In the genomic region with DNA sequence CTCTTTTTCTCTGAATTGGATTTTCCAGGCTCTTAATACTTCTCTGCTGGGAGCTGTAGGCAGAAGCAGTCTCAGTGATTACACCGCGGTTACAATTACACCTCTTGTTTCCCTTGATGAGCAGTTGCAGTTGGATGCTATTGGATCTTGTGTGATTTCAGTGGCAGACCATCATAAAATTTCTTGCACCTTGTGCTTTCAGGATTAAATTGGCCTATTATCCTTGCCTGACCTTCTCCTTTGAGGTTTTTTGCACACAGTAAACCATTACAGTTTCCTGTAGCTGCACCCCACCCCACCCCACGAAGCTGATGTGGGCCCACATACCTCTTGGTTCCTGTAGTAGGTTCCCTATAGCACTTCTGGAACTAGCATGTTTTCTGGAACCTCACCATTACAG, we compare ENCODE assay signal across 8 mouse cellular contexts. TPM values are rescaled to one million over a fixed set of nuclear protein-coding genes. Genes with fewer than 3 reads are reported as not detected.
DNase-seq lines count a peak whose midpoint lies in the region; ATAC-seq and TF ChIP-seq lines count a peak whose summit lies in the region.

No protein-coding gene starts in this region.

- H3K9me3 ChIP-seq in lung, embryonic 14.5 days (ENCODE audit: low read depth, low read length): no peaks in the 10 kb centered on the region
- no peaks in the 10 kb centered on the region for H3K9me3 ChIP-seq in embryonic facial prominence, embryonic 14.5 days (ENCODE audit: control insufficient read depth, low read length)
- H3K9me3 ChIP-seq in hindbrain, embryonic 15.5 days: no peaks in the 10 kb centered on the region
- no peaks in the 10 kb centered on the region for H3K9me3 ChIP-seq in lung, postnatal 0 days (ENCODE audit: low read length)
- H3K9me3 ChIP-seq in stomach, embryonic 15.5 days: no peaks in the 10 kb centered on the region

- H3K27me3 ChIP-seq in lung, embryonic 14.5 days (ENCODE audit: insufficient read depth, low read length): no peaks in the 10 kb centered on the region
- H3K27me3 ChIP-seq in embryonic facial prominence, embryonic 14.5 days (replicated peaks; ENCODE audit: control insufficient read depth, insufficient read depth, low read length): no peaks in the 10 kb centered on the region
- no peaks in the 10 kb centered on the region for H3K27me3 ChIP-seq in hindbrain, embryonic 15.5 days
- H3K27me3 ChIP-seq in lung, postnatal 0 days (replicated peaks; ENCODE audit: insufficient read depth, low read length): no peaks in the 10 kb centered on the region
- no peaks in the 10 kb centered on the region for H3K27me3 ChIP-seq in stomach, embryonic 15.5 days (replicated peaks)
- no peaks in the 10 kb centered on the region for H3K27me3 ChIP-seq in cerebellum, adult 2 months (ENCODE audit: control insufficient read depth, insufficient read depth, low read length)

- peak overlapping the region; percentile 78 for H3K9ac ChIP-seq in lung, embryonic 14.5 days
- peak overlapping the region; percentile 78 for H3K9ac ChIP-seq in embryonic facial prominence, embryonic 14.5 days (ENCODE audit: low read depth, low read length)
- peak overlapping the region; percentile 54 for H3K9ac ChIP-seq in hindbrain, embryonic 15.5 days
- H3K9ac ChIP-seq in lung, postnatal 0 days (replicated peaks; ENCODE audit: low read depth): peak overlapping the region; percentile 67
- H3K9ac ChIP-seq in stomach, embryonic 15.5 days: no peak overlapping the region

- H3K4me1 ChIP-seq in lung, embryonic 14.5 days (ENCODE audit: insufficient read depth): 0 out of 2 replicates have a peak, but pooled peaks cover 3% of the 10 kb centered on the region
- H3K4me1 ChIP-seq in embryonic facial prominence, embryonic 14.5 days (ENCODE audit: control insufficient read depth, insufficient read depth, low read length): peaks cover 9% of the 10 kb centered on the region; the same call in 1 of the 2 replicates
- peaks cover 14% of the 10 kb centered on the region for H3K4me1 ChIP-seq in hindbrain, embryonic 15.5 days (replicated peaks)
- H3K4me1 ChIP-seq in lung, postnatal 0 days (ENCODE audit: insufficient read depth, low read depth, low read length): no peaks in the 10 kb centered on the region; the same call in 1 of the 2 replicates
- H3K4me1 ChIP-seq in stomach, embryonic 15.5 days: no peaks in the 10 kb centered on the region
- no peaks in the 10 kb centered on the region for H3K4me1 ChIP-seq in cerebellum, adult 2 months (ENCODE audit: control insufficient read depth, insufficient read depth, low read length)

- no peak for ATAC-seq in lung, embryonic 14.5 days (ENCODE audit: insufficient read depth)
- 0 out of 2 replicates have a peak, but pooled peaks have one; percentile 0 for ATAC-seq in embryonic facial prominence, embryonic 14.5 days (ENCODE audit: low read depth)
- no peak for ATAC-seq in hindbrain, embryonic 15.5 days (ENCODE audit: low FRiP score, low read depth)
- no peak for ATAC-seq in lung, postnatal 0 days
- ATAC-seq in stomach, embryonic 15.5 days (ENCODE audit: insufficient read depth, low FRiP score, low read depth): no peak

- no peak for TF ChIP-seq POLR2A in cerebellum, adult 2 months (IDR thresholded peaks at IDR 0.05; ENCODE audit: borderline replicate concordance, insufficient read depth, low read length)

- WGBS in lung, embryonic 14.5 days: 10% methylated on average over 3 of the region's 3 CpGs
- 11% methylated on average over 3 of the region's 3 CpGs for WGBS in embryonic facial prominence, embryonic 14.5 days
- 14% methylated on average over 3 of the region's 3 CpGs for WGBS in hindbrain, embryonic 15.5 days
- WGBS in lung, postnatal 0 days: 12% methylated on average over 3 of the region's 3 CpGs
- WGBS in stomach, embryonic 15.5 days: 17% methylated on average over 3 of the region's 3 CpGs
- 48% methylated on average over 3 of the region's 3 CpGs for WGBS in cerebellum, adult 2 months

- DNase-seq in lung, embryonic 14.5 days: no peak
- no peak for DNase-seq in lung, postnatal 4 days
- peak; percentile 43 for DNase-seq in embryonic facial prominence, embryonic 14.5 days (ENCODE audit: low spot score)
- peak; percentile 18 for DNase-seq in lung, postnatal 0 days (ENCODE audit: low spot score)
- no peak for DNase-seq in cerebellum, adult 2 months
- DNase-seq in layer of hippocampus, adult 11-12 months (ENCODE audit: low spot score): no peak

- peak overlapping the region; percentile 81 for H3K4me2 ChIP-seq in lung, embryonic 14.5 days
- H3K4me2 ChIP-seq in embryonic facial prominence, embryonic 14.5 days (ENCODE audit: low read depth, low read length): peak overlapping the region; percentile 87
- H3K4me2 ChIP-seq in hindbrain, embryonic 15.5 days: peak overlapping the region; percentile 97
- H3K4me2 ChIP-seq in lung, postnatal 0 days (replicated peaks; ENCODE audit: low read depth, low read length): peak overlapping the region; percentile 80
- H3K4me2 ChIP-seq in stomach, embryonic 15.5 days: peak overlapping the region; percentile 79

- no peak for TF ChIP-seq EP300 in lung, postnatal 0 days (IDR thresholded peaks at IDR 0.05)

- no peaks in the 10 kb centered on the region for H3K36me3 ChIP-seq in lung, embryonic 14.5 days (ENCODE audit: insufficient read depth)
- H3K36me3 ChIP-seq in embryonic facial prominence, embryonic 14.5 days (ENCODE audit: control insufficient read depth, insufficient read depth, low read length): no peaks in the 10 kb centered on the region
- no peaks in the 10 kb centered on the region for H3K36me3 ChIP-seq in hindbrain, embryonic 15.5 days
- H3K36me3 ChIP-seq in lung, postnatal 0 days (ENCODE audit: insufficient read depth, low read length): no peaks in the 10 kb centered on the region
- no peaks in the 10 kb centered on the region for H3K36me3 ChIP-seq in stomach, embryonic 15.5 days

- peak overlapping the region; percentile 94 for H3K27ac ChIP-seq in lung, embryonic 14.5 days (ENCODE audit: low read depth)
- H3K27ac ChIP-seq in embryonic facial prominence, embryonic 14.5 days (replicated peaks; ENCODE audit: low read depth, low read length): peak overlapping the region; percentile 89
- H3K27ac ChIP-seq in hindbrain, embryonic 15.5 days (replicated peaks): peak overlapping the region; percentile 17; the same call in 1 of the 2 replicates
- H3K27ac ChIP-seq in lung, postnatal 0 days (ENCODE audit: low read length): peak overlapping the region; percentile 92
- peak overlapping the region; percentile 77 for H3K27ac ChIP-seq in stomach, embryonic 15.5 days
- H3K27ac ChIP-seq in cerebellum, adult 2 months (ENCODE audit: insufficient read depth, low read length): no peak overlapping the region

- H3K4me3 ChIP-seq in lung, embryonic 14.5 days (ENCODE audit: low read depth, low read length): peak overlapping the region; percentile 58
- H3K4me3 ChIP-seq in embryonic facial prominence, embryonic 14.5 days (ENCODE audit: low read depth, low read length): peak overlapping the region; percentile 68
- H3K4me3 ChIP-seq in hindbrain, embryonic 15.5 days: peak overlapping the region; percentile 58
- H3K4me3 ChIP-seq in lung, postnatal 0 days (ENCODE audit: low read depth, low read length): peak overlapping the region; percentile 81
- H3K4me3 ChIP-seq in stomach, embryonic 15.5 days (replicated peaks): peak overlapping the region; percentile 53
- no peak overlapping the region for H3K4me3 ChIP-seq in cerebellum, adult 2 months (replicated peaks; ENCODE audit: insufficient read depth, low read depth, low read length)

- TF ChIP-seq CTCF in lung, embryonic 14.5 days (IDR thresholded peaks at IDR 0.05; ENCODE audit: low read depth): no peak
- no peak for TF ChIP-seq CTCF in lung, postnatal 0 days (IDR thresholded peaks at IDR 0.05)
- no peak for TF ChIP-seq CTCF in cerebellum, adult 2 months (IDR thresholded peaks at IDR 0.05; ENCODE audit: borderline replicate concordance, insufficient read depth, low read depth, low read length)

RNA-seq across cellular contexts. Expression of a gene that starts 2.0 kb away (rescaled TPM):
- 153 and 167 TPM in 2 replicates for polyA plus RNA-seq in lung, embryonic 14.5 days (2014; fragmentation: Nextera tagmentation; extraction: Ambion mirVana)
- polyA plus RNA-seq in embryonic facial prominence, embryonic 14.5 days (2014; fragmentation: Nextera tagmentation; extraction: Ambion mirVana): 143 and 170 TPM in 2 replicates
- polyA plus RNA-seq in hindbrain, embryonic 15.5 days (2015; fragmentation: Nextera tagmentation; extraction: Ambion mirVana): 72.2 and 80.9 TPM in 2 replicates
- 172 and 193 TPM in 2 replicates for polyA plus RNA-seq in lung, postnatal 0 days (2015; fragmentation: Nextera tagmentation; extraction: Ambion mirVana)
- 88.9 and 92.3 TPM in 2 replicates for polyA plus RNA-seq in stomach, embryonic 15.5 days (2015; fragmentation: Nextera tagmentation; extraction: Ambion mirVana)
- 25.5 and 29.4 TPM in 2 replicates for polyA plus RNA-seq in cerebellum, adult 2 months (2012; rRNA removed)

Comparison
In these comparisons a context has a peak if more than half of its experiments do, and no peak if none do; other contexts are left out.
1. DNase-seq: peak in embryonic facial prominence, embryonic 14.5 days (single experiment) and lung, postnatal 0 days (single experiment); none in lung, embryonic 14.5 days (single experiment), lung, postnatal 4 days (0 of 2), cerebellum, adult 2 months (0 of 2) and layer of hippocampus, adult 11-12 months (single experiment).
2. Peak in every context shown above with its lines, with median percentiles within 50 percentile points of each other: H3K4me2 ChIP-seq.